Mouse (Mus musculus) stomach, adult 2 months (tissue): ENCODE results near the gene Epsti1. TPM values are rescaled to one million over a fixed set of nuclear protein-coding genes. Genes with fewer than 3 reads are reported as not detected.

Source experiments
- polyA plus RNA-seq: library from polyadenylated mRNA; depleted of rRNA; stranded (reverse); fragments of >200 nt; gene quantifications from 2 replicates; pipeline ENCODE4 v1.2.3, GENCODE M21; 2012; rRNA removed

Gene Epsti1
- polyA plus RNA-seq = 0.96 and 0.97 TPM in 2 replicates

DNA sequence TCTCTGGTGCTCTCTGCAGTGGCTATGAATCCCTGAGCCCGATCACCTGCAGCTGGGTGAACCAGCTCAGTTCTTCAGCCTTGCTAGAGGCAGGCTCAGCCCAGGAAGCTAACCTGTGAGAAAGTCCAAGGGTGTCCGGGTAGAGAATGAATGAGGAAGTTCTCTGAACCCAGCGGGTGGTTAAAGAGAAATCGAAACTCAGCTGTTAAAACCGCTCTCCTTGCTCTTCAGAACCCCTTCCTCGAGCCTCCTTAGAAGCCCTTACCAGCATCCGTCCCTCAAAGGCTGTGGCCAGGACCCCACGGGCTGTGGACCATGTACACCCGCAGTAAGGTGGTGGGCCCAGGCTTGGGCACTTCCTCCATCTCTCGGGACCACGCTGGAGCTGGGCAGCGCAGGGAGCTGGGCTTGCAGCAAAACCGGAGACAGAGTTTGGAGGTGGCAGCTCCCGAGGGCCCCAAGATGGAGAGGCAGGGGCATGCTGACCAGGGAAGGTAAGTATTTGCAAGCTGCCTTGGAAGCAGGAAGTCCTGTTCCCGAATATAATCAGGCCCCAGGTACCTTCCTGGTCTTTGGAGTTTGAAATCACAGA is at the start of gene Epsti1:
Epsti1 (plus strand) TSS at position 69 of the 592 bp plus-strand sequence.

DNA sequence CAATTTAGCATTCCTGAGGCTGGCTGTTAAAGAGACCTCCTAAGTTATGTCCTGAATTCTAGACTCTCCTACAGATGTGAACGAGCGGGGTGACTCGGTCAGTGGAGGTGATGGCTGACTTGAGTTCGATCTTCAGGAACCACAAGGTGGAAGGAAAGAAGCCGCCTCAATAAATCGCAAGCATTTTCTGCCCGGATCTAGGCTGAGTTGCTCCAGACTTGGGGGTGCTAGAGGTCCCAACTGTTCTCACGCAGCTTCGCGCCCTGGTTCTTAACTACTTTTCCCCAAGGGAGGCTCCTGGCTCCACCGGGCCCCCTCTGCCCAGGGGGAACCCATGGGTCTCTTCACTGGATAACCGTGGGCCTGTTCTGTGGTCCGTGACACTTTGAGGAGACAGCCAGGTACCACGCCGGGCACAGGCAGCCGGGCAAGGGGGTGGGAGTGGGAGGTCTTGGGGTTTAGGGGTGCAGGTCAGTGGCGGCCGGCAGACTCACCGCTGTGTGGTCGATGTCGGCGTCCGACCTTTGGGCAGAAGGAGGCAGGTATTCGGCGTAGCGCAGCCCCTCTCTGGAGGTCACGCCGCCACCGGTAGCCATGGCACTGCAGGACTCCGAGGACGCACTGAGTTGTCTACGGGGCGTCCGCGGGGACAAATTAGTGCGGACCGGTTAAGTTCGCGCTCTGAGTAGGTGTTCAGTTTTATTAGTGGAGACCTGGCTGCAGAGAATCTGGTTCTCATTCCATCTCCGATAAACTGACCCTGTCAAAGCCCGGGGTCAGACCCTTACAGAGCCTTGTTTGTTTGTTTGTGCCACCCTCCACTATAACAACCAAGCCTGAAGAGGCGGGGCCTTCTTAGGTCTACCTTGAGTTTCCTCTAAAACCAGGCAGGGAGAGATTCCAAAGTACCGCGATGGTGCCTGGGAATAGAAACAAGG is 29.5 kb upstream of the Epsti1 start, which contains the start of gene Dnajc15:
Dnajc15 (minus strand) TSS at position 822 of the 938 bp plus-strand sequence.

Other genes starting within 250 kb of the Epsti1 start
- gene Dnajc15, start 29.1 kb upstream of the Epsti1 start, polyA plus RNA-seq = 1.6 and 2.3 TPM in 2 replicates
- gene Fam216b, start 184.8 kb downstream of the Epsti1 start, polyA plus RNA-seq = not detected in 2 replicates